Mouse (Mus musculus) heart, embryonic 11.5 days (tissue): ENCODE data around the gene Nuak1. TPM values are rescaled to one million over a fixed set of nuclear protein-coding genes. Genes with fewer than 3 reads are reported as not detected.

ENCODE experiments used
- ATAC-seq: fragments of 200-750 bp; cut with Nextera tagmentation; replicated peaks from 2 replicates; pipeline ENCODE4 v1.8.0; 2017; ENCODE audit warnings: moderate library complexity; ENCODE audit not compliant: insufficient number of reproducible peaks, low FRiP score, low TSS enrichment
- H3K27ac ChIP-seq: fragments of 300-500 bp; sonication (generic); 2 replicates; pipeline ENCODE4 v1.5.1; 2014; ENCODE audit warnings: mild to moderate bottlenecking, low read depth, low read length
- H3K27me3 ChIP-seq: fragments of 300-500 bp; sonication (generic); 2 replicates; pipeline ENCODE4 v1.6.1; 2014; ENCODE audit warnings: mild to moderate bottlenecking, low read length, mixed read lengths; ENCODE audit not compliant: control insufficient read depth, insufficient read depth
- H3K36me3 ChIP-seq: fragments of 300-500 bp; sonication (generic); 2 replicates; pipeline ENCODE4 v1.6.1; 2014; ENCODE audit warnings: mild to moderate bottlenecking, low read length, moderate library complexity, mixed read lengths; ENCODE audit not compliant: control insufficient read depth, insufficient read depth
- H3K4me1 ChIP-seq: fragments of 300-500 bp; sonication (generic); 2 replicates; pipeline ENCODE4 v1.6.1; 2014; ENCODE audit warnings: low read length; ENCODE audit not compliant: control insufficient read depth, insufficient read depth
- H3K4me2 ChIP-seq: fragments of 300-500 bp; sonication (generic); 2 replicates; pipeline ENCODE4 v1.6.1; 2014; ENCODE audit warnings: mild to moderate bottlenecking, moderate library complexity
- H3K4me3 ChIP-seq: fragments of 300-500 bp; sonication (generic); 2 replicates; pipeline ENCODE4 v1.5.1; 2014; ENCODE audit warnings: low read depth, low read length
- H3K9ac ChIP-seq: fragments of 300-500 bp; sonication (generic); 2 replicates; pipeline ENCODE4 v1.6.1; 2014; ENCODE audit warnings: mild to moderate bottlenecking, low read depth, low read length, moderate library complexity
- H3K9me3 ChIP-seq: fragments of 300-500 bp; sonication (generic); replicated peaks from 2 replicates; pipeline ENCODE4 v1.6.1; 2016; ENCODE audit warnings: low read length; ENCODE audit not compliant: control insufficient read depth
- WGBS: fragments of 180-500 bp; shearing (Covaris S2); extraction: QIAGEN DNeasy Blood & Tissue Kit; methylation state at CpG from one replicate; pipeline ENCODE4 v1.1.7; 2014; ENCODE audit not compliant: insufficient replicate concordance; 5-methylcytosine and 5-hydroxymethylcytosine counted together
- polyA plus RNA-seq: library from polyadenylated mRNA; unstranded; fragments of >200 nt; fragmentation: Nextera tagmentation; extraction: Ambion mirVana; gene quantifications from 2 replicates; pipeline ENCODE4 v1.2.1, GENCODE M21; 2014

Gene Nuak1
- polyA plus RNA-seq, 1 experiment from 2014 or later, result 3.0 TPM

DNA sequence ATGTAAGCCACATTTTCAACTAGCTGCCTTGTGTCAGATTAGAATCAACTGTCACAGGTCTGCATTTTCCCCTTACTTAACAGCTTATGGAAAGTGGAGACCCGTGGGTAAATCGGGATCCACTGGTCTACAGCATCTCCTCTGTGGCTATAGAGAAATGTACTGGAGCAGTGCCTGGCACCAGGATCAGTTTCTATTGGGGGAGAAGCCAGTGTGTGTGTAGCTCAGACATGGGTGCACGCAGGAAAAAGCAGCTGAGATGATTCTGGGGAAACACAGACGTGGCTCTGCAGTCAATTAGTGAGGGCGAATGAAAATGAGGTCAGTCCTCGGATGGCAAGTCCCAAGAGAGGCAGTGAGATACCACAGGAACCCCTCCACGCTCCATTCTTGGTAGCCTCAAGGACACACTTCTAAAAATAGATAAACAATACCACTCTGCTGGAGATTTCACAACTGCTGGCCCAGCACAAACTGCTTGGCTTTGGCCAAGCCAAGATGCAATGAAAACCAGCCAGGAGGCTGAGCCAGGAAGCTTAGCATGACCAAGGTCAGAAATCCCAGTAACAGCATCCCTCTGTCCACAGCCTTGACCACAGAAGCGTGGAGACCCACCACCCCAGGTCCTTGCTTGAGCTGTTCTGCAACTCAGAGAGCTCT, 40.4 kb upstream of the Nuak1 start:
- no peak overlapping the region; the same call in 1 of the 2 replicates for H3K4me2 ChIP-seq
- no peaks in the 10 kb centered on the region for H3K9me3 ChIP-seq
- H3K9ac ChIP-seq, result no peak overlapping the region
- H3K36me3 ChIP-seq, result no peaks in the 10 kb centered on the region
- no peak for ATAC-seq
- H3K27me3 ChIP-seq, result no peaks in the 10 kb centered on the region
- H3K4me1 ChIP-seq, result peaks cover 13% of the 10 kb centered on the region
- WGBS, result 42% methylated on average over 8 of the region's 8 CpGs
- peak overlapping the region; percentile 54 for H3K27ac ChIP-seq
- H3K4me3 ChIP-seq, result no peak overlapping the region

DNA sequence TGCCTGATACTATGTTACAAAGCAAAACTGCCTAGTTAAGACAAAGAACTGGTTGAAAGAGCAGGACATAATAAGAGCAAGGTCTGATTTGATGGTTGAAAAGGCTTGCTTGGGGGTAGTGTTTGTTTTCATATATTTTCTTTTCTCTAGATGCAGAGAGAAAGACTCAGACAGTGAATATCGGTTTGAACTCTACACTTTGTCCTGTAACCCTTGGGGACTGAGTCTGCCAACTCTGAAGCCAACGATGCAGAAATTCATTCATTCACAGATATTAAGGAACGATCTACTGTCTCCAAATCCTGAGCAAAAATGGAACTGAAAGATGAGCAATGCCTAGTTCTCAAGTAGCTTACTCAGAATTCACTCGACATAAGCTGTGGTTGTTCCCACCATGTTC, 39.7 kb upstream of the Nuak1 start:
- ATAC-seq, result no peak
- H3K27ac ChIP-seq, result peak overlapping the region; percentile 54; the same call in 1 of the 2 replicates
- 84% methylated on average over 4 of the region's 4 CpGs for WGBS

DNA sequence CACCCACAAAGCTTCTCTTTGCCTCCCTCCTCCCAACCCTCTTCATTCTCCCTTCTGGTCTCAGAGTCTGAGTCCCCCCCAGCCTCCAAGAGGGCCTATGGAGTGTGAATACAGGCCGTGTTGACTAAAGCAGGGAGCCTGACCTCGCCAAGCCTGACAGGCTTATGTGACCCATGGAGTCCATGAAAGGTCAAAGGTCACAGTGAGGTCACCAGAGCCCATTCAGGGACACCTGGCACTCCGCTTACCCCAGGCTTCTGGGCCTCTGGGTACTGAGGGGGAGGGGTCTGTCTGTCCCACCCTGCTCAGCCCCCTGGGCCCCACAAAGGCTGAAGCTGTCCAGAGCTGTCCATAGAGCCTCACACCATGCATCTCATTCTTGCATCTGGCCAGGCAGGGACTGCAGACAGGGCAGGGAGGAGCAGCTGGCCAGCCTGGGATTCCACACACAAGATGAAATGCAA, 37.2 kb upstream of the Nuak1 start:
- ATAC-seq, result peak; percentile 55

More for the DNA sequence above, 39.7 kb upstream of the Nuak1 start:
- H3K4me1 ChIP-seq, result peaks cover 13% of the 10 kb centered on the region
- no peak overlapping the region for H3K4me3 ChIP-seq
- no peaks in the 10 kb centered on the region for H3K9me3 ChIP-seq
- H3K27me3 ChIP-seq, result no peaks in the 10 kb centered on the region
- H3K9ac ChIP-seq, result no peak overlapping the region
- H3K4me2 ChIP-seq, result no peak overlapping the region
- no peaks in the 10 kb centered on the region for H3K36me3 ChIP-seq

DNA sequence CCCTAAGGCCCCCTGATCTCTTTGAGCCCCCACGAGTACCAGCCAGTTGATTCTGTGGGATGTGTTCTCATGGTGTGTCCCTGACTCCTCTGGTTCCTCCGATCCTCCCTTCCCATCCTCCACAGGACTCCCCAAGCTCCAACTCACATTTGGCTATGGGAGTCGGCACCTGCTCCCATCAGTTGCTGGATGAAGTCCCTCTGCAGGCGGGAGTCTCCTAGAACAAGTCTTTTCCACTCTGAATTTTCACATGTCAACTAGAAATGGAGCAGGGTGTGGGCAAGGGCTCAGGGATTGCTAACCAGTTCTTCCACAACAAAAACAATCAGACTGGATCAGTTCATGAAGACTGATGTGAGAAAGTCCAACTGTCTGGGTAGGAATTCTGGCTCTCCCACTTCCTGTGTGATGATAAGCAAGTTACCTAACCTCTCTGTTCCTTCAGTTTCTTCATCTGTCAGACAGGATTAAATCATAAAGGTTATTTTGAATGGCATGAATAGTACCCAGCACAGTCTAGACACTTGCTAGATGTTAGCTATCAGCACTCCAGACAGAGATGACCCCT, 36.7 kb upstream of the Nuak1 start:
- Histone ChIP-seq H3K4me2 (no peak overlapping the region), H3K36me3 (no peaks in the 10 kb centered on the region), H3K4me1 (peaks cover 13% of the 10 kb centered on the region), H3K27me3 (no peaks in the 10 kb centered on the region), H3K9me3 (no peaks in the 10 kb centered on the region), H3K4me3 (no peak overlapping the region), H3K9ac (no peak overlapping the region), H3K27ac (no peak overlapping the region)
- ATAC-seq, result no peak
- 70% methylated on average over 4 of the region's 4 CpGs for WGBS

More for the DNA sequence above, 37.2 kb upstream of the Nuak1 start:
- H3K27me3 ChIP-seq, result no peaks in the 10 kb centered on the region
- H3K9me3 ChIP-seq, result no peaks in the 10 kb centered on the region
- no peaks in the 10 kb centered on the region for H3K36me3 ChIP-seq
- H3K4me3 ChIP-seq, result no peak overlapping the region
- no peak overlapping the region for H3K4me2 ChIP-seq
- WGBS, result 19% methylated on average over 3 of the region's 3 CpGs
- peaks cover 13% of the 10 kb centered on the region for H3K4me1 ChIP-seq
- no peak overlapping the region for H3K27ac ChIP-seq
- H3K9ac ChIP-seq, result no peak overlapping the region

DNA sequence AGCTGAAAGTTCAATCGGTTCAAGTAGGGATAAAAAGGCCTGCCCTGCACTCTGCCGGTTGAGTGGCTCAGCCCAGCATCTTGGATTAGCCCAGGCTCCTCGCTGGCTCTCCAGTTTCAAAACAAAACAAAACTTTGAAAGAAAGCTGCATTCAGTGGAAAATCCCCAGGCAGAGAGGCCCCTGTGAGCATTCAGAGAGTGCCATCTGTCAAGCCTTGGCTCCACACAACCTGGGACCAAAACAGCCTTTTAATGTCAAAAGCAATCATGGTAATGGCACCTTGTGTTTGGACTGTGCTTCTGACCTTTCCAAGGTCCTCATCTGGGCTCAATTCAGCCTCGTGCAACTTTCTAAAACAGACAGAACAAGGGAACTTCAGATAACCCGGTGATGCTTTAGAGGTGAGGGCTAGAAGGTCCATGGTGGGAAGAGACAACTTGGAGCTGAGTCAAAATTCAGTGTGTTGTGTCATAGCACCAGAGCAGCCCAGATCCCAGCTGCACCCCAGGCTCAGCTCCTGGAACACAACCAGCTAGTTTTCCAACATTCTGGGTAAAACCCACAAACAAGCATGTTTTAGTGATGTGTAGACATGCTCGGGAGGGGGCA, 27.3 kb upstream of the Nuak1 start:
- H3K36me3 ChIP-seq, result no peaks in the 10 kb centered on the region
- H3K9ac ChIP-seq, result no peak overlapping the region
- no peak overlapping the region for H3K27ac ChIP-seq
- ATAC-seq, result no peak
- H3K4me1 ChIP-seq, result no peaks in the 10 kb centered on the region
- 49% methylated on average over 6 of the region's 6 CpGs for WGBS
- no peak overlapping the region for H3K4me3 ChIP-seq
- no peak overlapping the region for H3K4me2 ChIP-seq
- H3K27me3 ChIP-seq, result no peaks in the 10 kb centered on the region
- no peaks in the 10 kb centered on the region for H3K9me3 ChIP-seq

DNA sequence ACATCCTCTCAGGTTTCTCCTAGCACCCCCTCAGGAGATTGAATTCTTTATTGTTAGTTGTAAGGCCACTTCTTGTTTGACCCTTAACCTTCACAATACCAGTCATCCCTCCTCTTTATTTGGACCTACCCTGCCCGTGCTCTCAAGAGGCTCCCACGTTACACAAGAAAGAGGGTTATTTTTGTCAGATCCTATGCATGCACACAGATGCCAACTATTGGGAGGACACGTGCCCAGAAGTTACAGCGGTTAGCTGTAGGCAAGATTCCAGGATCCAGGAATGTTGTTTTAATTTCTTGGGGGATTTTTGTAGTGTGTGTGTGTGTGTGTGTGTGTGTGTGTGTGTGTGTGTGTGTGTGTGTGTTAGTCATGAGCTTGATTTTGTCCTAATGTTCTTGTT, 25.1 kb upstream of the Nuak1 start:
- Histone ChIP-seq H3K9ac (no peak overlapping the region), H3K27ac (no peak overlapping the region), H3K4me1 (no peaks in the 10 kb centered on the region), H3K27me3 (no peaks in the 10 kb centered on the region), H3K4me3 (no peak overlapping the region), H3K9me3 (no peaks in the 10 kb centered on the region), H3K4me2 (no peak overlapping the region), H3K36me3 (no peaks in the 10 kb centered on the region)
- no peak for ATAC-seq
- 62% methylated on average over 4 of the region's 4 CpGs for WGBS

DNA sequence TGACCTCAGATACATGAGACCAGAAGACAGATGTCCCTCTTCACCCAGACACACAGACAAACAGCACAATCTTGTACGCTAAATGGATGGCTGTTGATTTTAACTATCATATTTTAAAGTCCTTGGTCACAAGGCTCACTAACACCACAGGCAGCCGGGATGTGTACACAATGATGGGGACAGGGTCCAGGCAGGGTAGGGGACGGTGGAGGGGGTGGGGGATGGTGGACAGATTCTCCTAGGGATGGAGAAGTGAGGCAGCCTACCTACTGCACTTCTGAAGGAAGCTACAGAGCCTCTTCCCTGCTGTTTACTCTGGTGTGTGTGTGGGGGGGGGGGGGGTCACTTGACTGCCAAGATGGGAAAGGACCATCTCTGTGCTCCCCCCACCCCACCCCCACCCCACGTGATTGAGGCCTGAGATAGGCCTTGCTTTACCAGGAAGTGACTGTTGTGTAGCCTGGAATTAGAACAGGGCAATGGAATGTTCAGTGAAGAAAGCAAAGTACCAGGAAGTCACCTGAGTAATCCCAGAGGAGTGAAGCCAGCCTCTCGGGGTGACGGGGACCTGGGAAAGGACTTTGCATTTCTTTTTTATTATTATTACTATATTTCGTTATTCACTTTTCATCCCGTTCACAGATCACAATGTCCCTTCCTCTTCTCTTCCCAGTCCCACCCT, 20.2 kb upstream of the Nuak1 start:
- no peaks in the 10 kb centered on the region for H3K27me3 ChIP-seq
- no peak overlapping the region for H3K9ac ChIP-seq
- H3K27ac ChIP-seq, result no peak overlapping the region
- no peak overlapping the region for H3K4me2 ChIP-seq
- 67% methylated on average over 8 of the region's 8 CpGs for WGBS
- H3K9me3 ChIP-seq, result no peaks in the 10 kb centered on the region
- ATAC-seq, result no peak
- H3K4me1 ChIP-seq, result no peaks in the 10 kb centered on the region
- H3K4me3 ChIP-seq, result no peak overlapping the region
- no peaks in the 10 kb centered on the region for H3K36me3 ChIP-seq

DNA sequence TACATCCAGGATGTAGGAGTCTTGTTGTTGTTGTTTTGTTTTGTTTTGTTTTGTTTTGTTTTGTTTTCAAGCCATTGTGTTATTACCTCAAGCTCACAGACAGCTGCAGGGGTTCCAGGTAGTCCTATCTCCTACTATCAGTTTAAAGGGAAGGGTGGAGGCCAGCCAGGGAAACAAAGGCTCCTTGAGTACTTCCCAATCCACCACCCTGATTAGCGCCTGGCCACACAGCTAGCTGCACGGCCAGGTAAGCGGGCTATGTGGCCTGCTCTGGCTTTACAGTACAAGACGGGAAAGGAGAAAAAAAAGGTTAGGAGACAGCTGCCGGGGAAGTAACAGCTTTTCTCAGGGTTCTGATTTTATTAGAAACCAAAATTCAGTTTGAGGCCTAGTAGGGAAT, 17.7 kb upstream of the Nuak1 start:
- 74% methylated on average over 5 of the region's 5 CpGs for WGBS
- Histone ChIP-seq H3K9me3 (no peaks in the 10 kb centered on the region), H3K27ac (no peak overlapping the region), H3K4me1 (no peaks in the 10 kb centered on the region), H3K27me3 (no peaks in the 10 kb centered on the region), H3K36me3 (no peaks in the 10 kb centered on the region), H3K4me2 (no peak overlapping the region), H3K9ac (no peak overlapping the region), H3K4me3 (no peak overlapping the region)
- no peak for ATAC-seq
